Mouse (Mus musculus): ENCODE measurements at regions not wholly inside any gene's neighbourhood (a gene's known extent, or its start where the extent isn't known, plus 50 kb on each side); places are given as distances from the start of the nearest gene placed in this dataset.

DNA sequence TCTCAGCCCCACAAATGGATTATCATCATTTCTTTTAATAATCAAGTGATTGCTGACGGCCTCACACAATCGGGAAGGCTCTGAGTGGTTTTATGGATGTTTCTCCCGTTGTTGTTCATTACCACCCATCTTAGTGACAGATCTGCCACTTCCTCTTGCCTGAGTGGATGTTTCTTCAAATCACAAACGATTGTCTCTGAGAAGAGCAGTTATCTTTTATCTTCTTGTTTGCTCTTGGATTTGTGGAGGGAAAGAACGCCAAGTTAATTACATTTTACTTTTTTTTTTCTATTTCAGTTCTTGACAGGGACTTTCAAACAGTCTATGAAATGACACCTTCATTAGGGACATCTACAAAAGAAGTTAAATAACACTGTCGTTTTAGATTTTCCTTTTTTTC lies 272.3 kb downstream of the Wdr20rt start:
- TF ChIP-seq CTCF (IDR thresholded peaks at IDR 0.05; ENCODE audit: borderline replicate concordance, extremely low read depth, insufficient read depth, insufficient read length) (no peak), POLR2A (IDR thresholded peaks at IDR 0.05; ENCODE audit: borderline replicate concordance, extremely low read depth, insufficient read depth, insufficient read length, poor library complexity, severe bottlenecking) (no peak)

DNA sequence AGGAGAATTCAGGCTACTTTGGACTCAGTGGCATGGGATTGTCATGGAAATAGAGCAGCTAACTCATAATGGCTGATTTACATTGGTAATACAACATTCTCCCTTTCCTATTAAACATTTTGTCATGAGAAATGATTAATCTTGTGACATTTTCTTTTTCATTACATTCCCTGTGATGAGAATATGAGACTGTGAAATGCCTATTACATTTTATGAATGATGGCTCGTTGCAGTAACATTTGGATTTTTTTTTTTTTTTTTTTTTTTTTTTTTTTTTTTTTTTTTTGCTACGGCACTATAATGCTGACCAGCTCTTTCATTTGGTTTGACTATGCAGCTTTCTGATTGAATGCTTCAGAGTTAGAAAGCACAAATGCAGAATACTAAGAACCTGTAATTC lies 276.1 kb downstream of the Wdr20rt start:
- TF ChIP-seq POLR2A (IDR thresholded peaks at IDR 0.05; ENCODE audit: borderline replicate concordance, extremely low read depth, insufficient read depth, insufficient read length, poor library complexity, severe bottlenecking) (no peak), CTCF (IDR thresholded peaks at IDR 0.05; ENCODE audit: borderline replicate concordance, extremely low read depth, insufficient read depth, insufficient read length) (no peak)
- DNase-seq (ENCODE audit: low read depth) = no peak

More for the DNA sequence above, 272.3 kb downstream of the Wdr20rt start:
- no peak for DNase-seq (ENCODE audit: low read depth)

DNA sequence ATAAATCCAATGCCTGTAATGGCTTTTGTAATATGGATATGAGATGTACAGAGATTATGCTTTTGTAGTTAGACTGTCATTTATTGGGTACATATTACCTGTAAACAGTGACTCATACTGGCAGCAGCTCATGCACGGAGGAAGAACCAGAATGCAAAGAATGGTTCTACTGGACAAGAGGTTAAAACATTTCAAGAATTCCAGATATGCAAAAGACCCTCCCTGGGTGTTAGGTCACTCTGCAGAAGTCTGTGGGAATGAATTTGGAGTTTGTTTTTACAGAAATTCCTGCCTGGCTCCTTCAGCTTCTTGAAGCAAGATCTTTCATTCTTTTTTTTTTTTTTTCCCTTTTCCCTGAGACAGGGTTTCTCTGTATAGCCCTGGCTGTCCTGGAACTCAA lies 276.7 kb downstream of the Wdr20rt start:
- DNase-seq (ENCODE audit: low read depth) = no peak
- TF ChIP-seq CTCF (IDR thresholded peaks at IDR 0.05; ENCODE audit: borderline replicate concordance, extremely low read depth, insufficient read depth, insufficient read length) (no peak), POLR2A (IDR thresholded peaks at IDR 0.05; ENCODE audit: borderline replicate concordance, extremely low read depth, insufficient read depth, insufficient read length, poor library complexity, severe bottlenecking) (no peak)

DNA sequence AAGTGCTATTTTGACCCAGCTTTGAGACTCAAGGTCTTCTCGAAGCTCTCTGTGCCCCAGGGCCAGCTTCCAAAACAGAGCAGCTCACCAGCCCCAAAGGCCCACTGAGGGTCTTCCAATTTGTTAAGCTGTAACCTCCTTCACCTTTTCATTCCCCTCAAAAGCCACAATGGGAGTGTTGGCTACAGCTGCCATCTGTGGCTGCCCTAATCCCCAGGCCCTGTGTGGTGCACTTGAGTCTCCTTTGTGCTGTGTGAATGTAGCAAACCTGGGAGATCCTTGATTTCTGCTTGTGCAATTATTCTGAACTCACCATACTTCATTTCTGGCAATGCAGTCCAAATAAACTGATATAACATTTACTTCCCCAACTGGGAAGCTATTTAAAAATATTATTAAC lies 287.8 kb downstream of the Wdr20rt start:
- peak; percentile 37 for DNase-seq (ENCODE audit: low read depth)
- TF ChIP-seq POLR2A (IDR thresholded peaks at IDR 0.05; ENCODE audit: borderline replicate concordance, extremely low read depth, insufficient read depth, insufficient read length, poor library complexity, severe bottlenecking) = no peak
- no peak for TF ChIP-seq CTCF (IDR thresholded peaks at IDR 0.05; ENCODE audit: borderline replicate concordance, extremely low read depth, insufficient read depth, insufficient read length)

DNA sequence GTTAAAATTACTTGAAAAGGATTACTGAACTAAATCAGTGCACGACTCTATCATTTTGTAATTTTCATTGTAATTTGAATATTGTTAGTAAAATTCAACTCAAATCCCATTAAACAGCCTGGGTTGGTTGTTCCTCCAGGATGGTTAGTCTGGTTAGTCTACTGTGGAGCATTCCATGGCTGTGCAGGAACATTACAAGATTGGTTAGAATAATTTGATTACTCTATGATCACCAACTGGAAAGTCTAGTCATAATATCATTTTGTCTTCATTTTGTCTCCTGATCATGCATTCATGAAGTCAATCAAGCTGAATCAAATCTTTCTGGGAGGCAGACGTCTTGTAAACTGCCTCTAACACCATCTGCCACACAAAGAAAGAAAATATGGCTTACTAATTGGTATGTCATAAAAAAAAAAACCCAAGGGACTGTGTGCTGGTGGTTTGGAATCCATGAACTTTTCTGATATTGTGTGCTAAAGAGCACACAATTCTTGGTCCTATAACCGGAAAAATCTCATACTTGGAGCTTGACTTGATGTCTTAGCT lies 308.9 kb downstream of the Wdr20rt start:
- DNase-seq (ENCODE audit: low read depth) = peak; percentile 35
- TF ChIP-seq CTCF (IDR thresholded peaks at IDR 0.05; ENCODE audit: borderline replicate concordance, extremely low read depth, insufficient read depth, insufficient read length) = no peak
- no peak for TF ChIP-seq POLR2A (IDR thresholded peaks at IDR 0.05; ENCODE audit: borderline replicate concordance, extremely low read depth, insufficient read depth, insufficient read length, poor library complexity, severe bottlenecking)

DNA sequence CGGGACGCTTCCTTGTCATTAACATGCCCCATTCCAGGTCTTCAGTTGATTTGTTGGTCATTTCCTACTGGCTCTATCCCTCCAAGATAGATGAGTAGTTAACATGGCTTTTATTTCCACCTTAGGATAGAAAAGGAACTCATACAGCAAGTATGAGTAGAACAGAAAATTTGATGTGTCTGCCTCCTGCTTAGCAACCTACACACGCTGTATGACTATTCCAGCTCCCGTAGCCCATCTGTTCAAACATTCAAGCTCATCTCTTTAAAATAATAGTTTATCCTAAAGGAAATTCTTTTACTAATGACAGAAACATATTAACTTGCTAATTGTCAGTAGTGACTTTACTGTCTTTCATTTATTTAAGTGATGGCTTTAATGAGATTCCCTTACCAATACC lies 323.0 kb downstream of the Wdr20rt start:
- TF ChIP-seq POLR2A (IDR thresholded peaks at IDR 0.05; ENCODE audit: borderline replicate concordance, extremely low read depth, insufficient read depth, insufficient read length, poor library complexity, severe bottlenecking) = no peak
- TF ChIP-seq CTCF (IDR thresholded peaks at IDR 0.05; ENCODE audit: borderline replicate concordance, extremely low read depth, insufficient read depth, insufficient read length) = no peak
- DNase-seq (ENCODE audit: low read depth) = no peak

DNA sequence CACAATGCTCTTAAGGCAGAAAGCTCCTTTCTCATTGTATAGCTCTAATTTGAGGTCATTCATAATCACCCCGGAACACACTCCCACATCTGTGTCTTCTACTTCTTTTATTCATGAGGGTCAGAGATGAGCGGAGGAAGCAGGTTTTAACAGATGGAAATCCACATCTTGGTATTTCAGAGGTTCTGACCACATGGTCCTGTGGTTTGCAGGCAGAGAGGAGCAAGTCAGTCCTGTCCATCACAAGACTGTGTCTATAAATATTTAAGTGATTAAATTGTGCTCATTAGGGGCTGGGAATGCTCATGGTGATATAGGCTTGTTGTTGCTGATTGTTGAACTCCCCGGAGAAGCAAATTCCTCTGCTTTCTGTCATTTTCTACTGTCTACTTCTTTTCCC lies 326.9 kb downstream of the Wdr20rt start:
- peak; percentile 22 for DNase-seq (ENCODE audit: low read depth)
- TF ChIP-seq CTCF (IDR thresholded peaks at IDR 0.05; ENCODE audit: borderline replicate concordance, extremely low read depth, insufficient read depth, insufficient read length) (no peak), POLR2A (IDR thresholded peaks at IDR 0.05; ENCODE audit: borderline replicate concordance, extremely low read depth, insufficient read depth, insufficient read length, poor library complexity, severe bottlenecking) (no peak)

DNA sequence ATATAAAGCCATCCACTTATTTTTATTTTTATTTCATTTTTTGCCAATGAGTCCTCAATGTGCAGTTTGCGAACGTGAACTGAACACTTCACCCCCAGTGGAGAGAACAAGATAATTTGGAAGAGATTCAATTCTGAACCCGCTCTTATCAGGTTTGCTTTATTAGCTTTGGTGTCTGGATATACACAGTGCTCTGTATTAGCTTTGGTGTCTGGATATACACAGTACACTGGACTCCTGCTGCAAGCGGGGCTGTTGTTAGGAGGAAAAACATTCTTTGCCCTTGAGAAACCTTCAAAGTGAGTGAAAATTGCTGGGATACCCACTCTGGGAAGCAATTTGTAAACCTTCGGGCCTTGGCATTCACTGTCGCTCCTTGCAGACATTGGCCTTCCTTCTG lies 333.7 kb downstream of the Wdr20rt start:
- TF ChIP-seq CTCF (IDR thresholded peaks at IDR 0.05; ENCODE audit: borderline replicate concordance, extremely low read depth, insufficient read depth, insufficient read length) (no peak), POLR2A (IDR thresholded peaks at IDR 0.05; ENCODE audit: borderline replicate concordance, extremely low read depth, insufficient read depth, insufficient read length, poor library complexity, severe bottlenecking) (no peak)
- no peak for DNase-seq (ENCODE audit: low read depth)

DNA sequence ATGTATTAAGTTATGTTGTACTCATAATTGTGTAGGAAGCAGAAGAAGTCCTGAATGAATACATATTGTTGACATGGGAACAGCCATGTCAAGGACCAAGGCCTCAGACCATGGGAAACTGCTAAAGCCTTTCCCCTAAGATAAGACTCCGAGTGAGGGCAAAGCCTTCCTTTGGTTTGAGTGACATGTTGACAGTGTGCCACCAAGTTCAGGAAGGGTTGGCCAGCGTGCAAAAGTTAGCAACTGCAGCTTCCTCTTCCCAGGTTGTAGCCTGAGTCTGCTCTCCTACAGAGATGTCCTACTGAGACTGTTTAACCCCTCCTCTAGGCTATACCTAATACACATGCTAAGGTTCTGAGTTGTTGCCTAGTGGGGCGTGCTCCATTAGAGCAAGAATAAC lies 334.5 kb downstream of the Wdr20rt start:
- TF ChIP-seq CTCF (IDR thresholded peaks at IDR 0.05; ENCODE audit: borderline replicate concordance, extremely low read depth, insufficient read depth, insufficient read length) (no peak), POLR2A (IDR thresholded peaks at IDR 0.05; ENCODE audit: borderline replicate concordance, extremely low read depth, insufficient read depth, insufficient read length, poor library complexity, severe bottlenecking) (no peak)
- DNase-seq (ENCODE audit: low read depth) = no peak

DNA sequence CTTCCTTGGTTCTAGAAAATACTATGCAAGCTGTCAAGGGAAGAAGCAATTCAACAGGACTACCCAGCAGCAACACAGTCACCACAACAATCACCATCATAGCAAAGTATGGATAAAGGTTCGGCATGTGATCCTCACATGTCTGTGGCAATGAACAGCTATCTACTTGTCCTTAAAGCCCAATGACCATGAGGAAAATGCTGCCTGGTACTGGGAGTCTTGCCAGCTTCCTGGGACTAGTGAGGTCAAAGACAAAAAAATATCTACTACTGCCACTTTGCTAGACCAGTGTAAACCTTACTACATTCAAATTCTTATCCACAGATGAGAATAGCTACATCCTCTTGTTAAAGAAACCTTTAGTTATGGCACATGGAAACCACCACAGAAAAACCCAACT lies 346.3 kb downstream of the Wdr20rt start:
- no peak for DNase-seq (ENCODE audit: low read depth)
- TF ChIP-seq CTCF (IDR thresholded peaks at IDR 0.05; ENCODE audit: borderline replicate concordance, extremely low read depth, insufficient read depth, insufficient read length) = no peak
- TF ChIP-seq POLR2A (IDR thresholded peaks at IDR 0.05; ENCODE audit: borderline replicate concordance, extremely low read depth, insufficient read depth, insufficient read length, poor library complexity, severe bottlenecking) = no peak

DNA sequence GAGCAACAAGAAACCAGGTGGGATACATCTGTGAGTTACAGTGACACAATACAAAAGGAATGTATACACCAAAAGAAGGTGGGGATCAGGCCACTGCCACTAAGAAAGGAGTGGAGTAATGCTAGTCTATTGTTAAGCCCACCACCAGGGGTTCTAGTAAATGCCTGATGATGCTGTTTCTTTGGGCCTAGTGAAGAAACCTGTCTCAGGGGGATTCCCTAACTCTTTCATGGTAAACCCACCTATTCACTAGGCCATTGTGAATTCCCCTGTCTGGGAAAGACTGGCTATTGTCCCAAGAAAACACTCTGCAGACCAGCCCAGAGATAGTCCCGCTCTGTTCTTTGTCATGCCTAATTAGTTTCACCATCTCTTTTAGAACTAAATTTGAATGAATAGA lies 368.2 kb downstream of the Wdr20rt start:
- no peak for DNase-seq (ENCODE audit: low read depth)
- TF ChIP-seq CTCF (IDR thresholded peaks at IDR 0.05; ENCODE audit: borderline replicate concordance, extremely low read depth, insufficient read depth, insufficient read length) (no peak), POLR2A (IDR thresholded peaks at IDR 0.05; ENCODE audit: borderline replicate concordance, extremely low read depth, insufficient read depth, insufficient read length, poor library complexity, severe bottlenecking) (no peak)

DNA sequence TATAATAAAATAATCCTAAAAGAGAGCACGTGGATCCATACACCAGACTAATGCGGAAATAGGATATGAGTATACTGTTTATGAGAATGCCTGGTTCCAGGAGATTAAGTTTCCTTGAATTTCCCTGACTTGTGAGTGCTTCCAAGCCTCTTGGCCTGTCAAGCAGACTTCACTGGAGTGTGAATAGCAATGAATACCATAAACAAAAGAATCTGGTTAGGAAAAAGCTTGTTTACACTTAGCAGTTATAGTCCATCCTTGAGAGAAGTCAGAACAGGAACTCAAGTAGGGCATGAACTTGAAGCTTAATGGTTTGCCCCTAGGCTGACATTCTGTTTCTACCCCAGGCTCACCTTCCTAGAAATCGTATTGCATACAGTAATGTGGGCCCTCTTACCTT lies 368.8 kb downstream of the Wdr20rt start:
- no peak for TF ChIP-seq CTCF (IDR thresholded peaks at IDR 0.05; ENCODE audit: borderline replicate concordance, extremely low read depth, insufficient read depth, insufficient read length)
- TF ChIP-seq POLR2A (IDR thresholded peaks at IDR 0.05; ENCODE audit: borderline replicate concordance, extremely low read depth, insufficient read depth, insufficient read length, poor library complexity, severe bottlenecking) = no peak
- DNase-seq (ENCODE audit: low read depth) = no peak
